Mouse (Mus musculus): ENCODE results near the gene Uspl1.

The Uspl1 gene

GRCm38 (mm10) chr5:149209328-149209727 lies 25.2 kb downstream of the Uspl1 start:
- DNase-seq (ENCODE audit: low spot score): no peak

GRCm38 (mm10) chr5:149211041-149211440 lies 26.9 kb downstream of the Uspl1 start:
- no peak for DNase-seq (ENCODE audit: low spot score)

GRCm38 (mm10) chr5:149212806-149213205 lies 28.7 kb downstream of the Uspl1 start:
- no peak for DNase-seq (ENCODE audit: low spot score)

- DNase-seq (ENCODE audit: low spot score): no peak
Observed at GRCm38 (mm10) chr5:149215540-149215939, 31.4 kb downstream of the Uspl1 start.

- no peak for DNase-seq (ENCODE audit: low spot score)
Observed at GRCm38 (mm10) chr5:149217524-149218357, 33.6 kb downstream of the Uspl1 start.

- no peak for DNase-seq (ENCODE audit: low spot score)
Observed at GRCm38 (mm10) chr5:149219493-149219892, 35.3 kb downstream of the Uspl1 start.

- no peak for DNase-seq (ENCODE audit: low spot score)
Observed at GRCm38 (mm10) chr5:149221355-149221754, 37.2 kb downstream of the Uspl1 start.

GRCm38 (mm10) chr5:149224666-149225065 lies 40.5 kb downstream of the Uspl1 start:
- no peak for DNase-seq (ENCODE audit: low spot score)

- DNase-seq (ENCODE audit: low spot score): peak; percentile 98
Observed at GRCm38 (mm10) chr5:149228700-149229618, 44.8 kb downstream of the Uspl1 start.

- no peak for DNase-seq (ENCODE audit: low spot score)
Observed at GRCm38 (mm10) chr5:149229619-149230339, 45.6 kb downstream of the Uspl1 start.

- no peak for DNase-seq (ENCODE audit: low spot score)
Observed at GRCm38 (mm10) chr5:149235002-149235401, 50.9 kb downstream of the Uspl1 start.

- DNase-seq (ENCODE audit: low spot score): peak; percentile 15
Observed at GRCm38 (mm10) chr5:149237221-149237950, 53.2 kb downstream of the Uspl1 start.

GRCm38 (mm10) chr5:149242467-149242866 lies 58.3 kb downstream of the Uspl1 start:
- DNase-seq (ENCODE audit: low spot score): no peak

- DNase-seq (ENCODE audit: low spot score): no peak
Observed at GRCm38 (mm10) chr5:149243053-149243452, 58.9 kb downstream of the Uspl1 start.

GRCm38 (mm10) chr5:149245391-149245964 lies 61.3 kb downstream of the Uspl1 start:
- no peak for DNase-seq (ENCODE audit: low spot score)

- peak; percentile 28 for DNase-seq (ENCODE audit: low spot score)
Observed at GRCm38 (mm10) chr5:149245965-149246470, 61.9 kb downstream of the Uspl1 start.

GRCm38 (mm10) chr5:149247047-149247904 lies 63.1 kb downstream of the Uspl1 start:
- DNase-seq (ENCODE audit: low spot score): peak; percentile 28

- no peak for DNase-seq (ENCODE audit: low spot score)
Observed at GRCm38 (mm10) chr5:149252303-149252702, 68.2 kb downstream of the Uspl1 start.

GRCm38 (mm10) chr5:149253491-149253890 lies 69.3 kb downstream of the Uspl1 start:
- no peak for DNase-seq (ENCODE audit: low spot score)

GRCm38 (mm10) chr5:149255522-149255921 lies 71.4 kb downstream of the Uspl1 start:
- DNase-seq (ENCODE audit: low spot score): no peak
